Mouse (Mus musculus) layer of hippocampus, adult 9-11 months (tissue): ENCODE measurements at regions not wholly inside any gene's neighbourhood (a gene's known extent, or its start where the extent isn't known, plus 50 kb on each side); places are given as distances from the start of the nearest gene placed in this dataset.

Experiments used
- DNase-seq: peaks from one replicate; pipeline ENCODE4 v3.0.0; 2022

DNA sequence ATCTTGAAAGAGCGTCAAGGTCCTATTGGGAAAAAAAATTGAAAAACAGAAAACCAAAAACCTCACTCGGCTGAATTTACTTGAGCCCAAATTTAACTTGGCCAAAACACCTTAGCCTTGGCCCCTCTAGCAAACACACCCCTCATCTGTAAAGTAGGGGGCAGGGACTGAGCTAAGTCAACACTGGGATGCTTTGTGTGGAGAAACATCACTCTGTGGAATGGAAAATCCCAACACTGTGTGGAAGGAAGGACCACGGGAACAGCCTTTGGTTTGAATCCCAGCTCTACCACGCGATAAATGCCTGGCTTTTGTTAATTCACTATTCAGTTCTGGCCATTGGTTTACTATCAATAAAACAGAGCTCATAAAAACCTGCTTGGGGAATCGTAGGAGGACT is 335.8 kb downstream of the Nuak1 start:
- DNase-seq: no peak

- DNase-seq: no peak
These were observed 330.6 kb downstream of the Nuak1 start for GRCm38 (mm10) chr10:84109680-84110371.

GRCm38 (mm10) chr10:84110372-84110985 is 329.9 kb downstream of the Nuak1 start:
- DNase-seq: no peak

- no peak for DNase-seq
These were observed 328.9 kb downstream of the Nuak1 start for GRCm38 (mm10) chr10:84111502-84111901.

- DNase-seq: no peak
These were observed 328.5 kb downstream of the Nuak1 start for GRCm38 (mm10) chr10:84111909-84112308.

GRCm38 (mm10) chr10:84119952-84120550 is 320.3 kb downstream of the Nuak1 start:
- peak; percentile 34 for DNase-seq

DNA sequence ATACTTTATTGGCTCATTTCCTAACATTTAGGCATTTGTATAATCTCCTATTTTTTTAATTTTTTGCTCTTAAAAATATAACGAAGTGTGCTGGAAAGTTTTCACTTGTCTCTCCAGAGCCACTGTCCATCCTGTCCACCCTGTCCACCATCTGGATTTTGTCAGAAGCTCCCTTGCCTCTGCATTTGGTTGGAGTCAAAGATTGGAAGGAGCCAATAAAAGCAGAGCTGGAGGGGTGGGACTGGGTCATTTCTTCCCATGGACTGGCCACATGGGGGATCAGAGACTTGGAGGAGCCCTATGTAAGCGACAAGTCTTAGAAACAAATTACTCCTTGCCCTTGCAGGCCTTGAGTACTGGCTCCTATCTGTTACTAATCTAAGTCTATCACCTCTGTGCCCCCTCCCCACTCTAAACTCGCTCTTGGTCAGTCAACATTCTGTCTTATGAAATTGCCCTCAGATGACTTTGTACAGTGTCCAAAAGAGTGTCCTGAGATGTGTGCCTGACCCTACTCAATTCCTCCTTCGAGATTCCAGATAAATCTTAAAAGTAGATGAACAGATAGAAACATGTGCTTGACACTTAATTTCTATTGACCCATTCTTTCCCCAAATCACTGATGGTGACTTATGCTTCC is 303.3 kb downstream of the Nuak1 start:
- no peak for DNase-seq

DNA sequence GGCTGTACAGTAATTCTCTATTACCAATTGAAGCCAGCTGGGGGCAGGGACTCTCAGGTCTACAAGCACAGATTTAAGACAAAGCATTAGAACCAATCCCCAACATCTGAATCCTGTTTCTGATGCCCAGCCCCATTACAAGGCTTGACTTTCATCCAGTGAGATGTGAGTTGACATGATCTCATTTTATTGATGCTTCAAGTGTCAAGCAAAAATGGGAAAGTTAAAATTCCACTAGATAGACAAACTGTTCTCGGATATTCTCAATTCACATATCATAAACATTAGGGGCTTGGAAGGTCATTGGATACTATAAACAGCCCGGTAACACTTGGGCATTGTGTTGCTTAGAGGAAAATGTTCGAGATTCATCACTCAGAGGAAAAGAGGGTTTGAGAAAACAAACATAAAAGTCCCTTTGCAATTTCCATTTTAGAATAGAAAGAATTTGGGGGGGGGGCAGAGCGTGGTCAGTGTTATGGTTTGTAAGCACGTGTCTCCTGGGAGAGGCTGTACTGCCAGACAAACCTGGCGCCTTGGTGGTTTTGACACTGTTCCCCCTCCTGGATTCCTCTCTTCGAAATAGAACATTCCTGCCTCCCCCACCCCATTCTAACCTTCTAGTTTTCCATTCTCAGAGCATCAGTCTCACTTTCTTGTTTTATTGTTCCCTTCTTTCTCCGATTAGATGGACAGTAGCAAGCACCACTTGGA is 297.5 kb downstream of the Nuak1 start:
- DNase-seq: no peak

DNA sequence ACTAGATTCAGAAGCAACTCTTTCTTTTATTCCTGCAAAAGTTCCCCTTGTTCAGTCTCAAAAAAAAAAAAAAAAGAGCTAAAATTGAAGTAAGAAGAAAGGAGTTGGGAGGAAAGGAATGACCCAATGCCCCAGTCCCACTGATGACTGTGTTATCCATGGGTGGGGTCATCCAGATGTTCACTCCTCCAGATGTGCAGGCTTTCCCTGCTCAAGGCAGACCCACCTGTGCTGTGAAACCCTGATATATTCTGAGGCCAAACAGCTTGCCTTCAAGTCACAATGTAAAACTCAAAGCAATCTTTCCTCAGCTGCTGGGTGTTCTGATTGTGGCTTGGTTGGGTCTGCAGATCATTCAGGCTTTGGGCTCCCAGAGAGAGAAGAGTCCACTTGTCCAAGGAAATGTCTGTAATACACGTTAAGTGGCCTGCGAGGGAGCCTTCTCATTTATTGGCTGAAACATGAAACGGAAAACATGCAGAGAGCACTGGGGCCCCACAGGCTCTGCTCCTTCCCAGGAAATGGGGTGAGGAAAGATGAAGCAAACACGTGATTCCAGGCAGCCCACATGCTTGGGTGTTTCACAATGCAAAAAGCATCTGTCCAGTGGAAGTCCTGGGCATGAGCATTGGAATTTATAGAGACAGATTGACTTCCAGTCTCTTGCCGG is 296.6 kb downstream of the Nuak1 start:
- DNase-seq: no peak

DNA sequence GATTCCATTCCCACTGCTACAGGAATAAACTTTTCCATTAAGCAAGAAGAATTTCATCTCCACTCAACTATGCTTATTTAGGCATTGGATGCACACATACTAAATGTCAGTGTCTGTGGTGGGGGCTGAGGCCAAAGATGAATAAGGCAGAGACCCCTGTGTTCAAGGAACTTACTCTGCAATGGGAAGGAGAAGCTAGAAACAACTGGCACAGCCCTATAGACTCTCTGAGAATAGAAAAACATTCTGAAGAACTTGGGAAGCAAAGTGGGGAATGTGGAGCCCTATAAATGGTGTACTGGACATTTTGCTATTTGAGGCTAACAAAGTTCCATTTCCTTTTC is 296.1 kb downstream of the Nuak1 start:
- DNase-seq: no peak

DNA sequence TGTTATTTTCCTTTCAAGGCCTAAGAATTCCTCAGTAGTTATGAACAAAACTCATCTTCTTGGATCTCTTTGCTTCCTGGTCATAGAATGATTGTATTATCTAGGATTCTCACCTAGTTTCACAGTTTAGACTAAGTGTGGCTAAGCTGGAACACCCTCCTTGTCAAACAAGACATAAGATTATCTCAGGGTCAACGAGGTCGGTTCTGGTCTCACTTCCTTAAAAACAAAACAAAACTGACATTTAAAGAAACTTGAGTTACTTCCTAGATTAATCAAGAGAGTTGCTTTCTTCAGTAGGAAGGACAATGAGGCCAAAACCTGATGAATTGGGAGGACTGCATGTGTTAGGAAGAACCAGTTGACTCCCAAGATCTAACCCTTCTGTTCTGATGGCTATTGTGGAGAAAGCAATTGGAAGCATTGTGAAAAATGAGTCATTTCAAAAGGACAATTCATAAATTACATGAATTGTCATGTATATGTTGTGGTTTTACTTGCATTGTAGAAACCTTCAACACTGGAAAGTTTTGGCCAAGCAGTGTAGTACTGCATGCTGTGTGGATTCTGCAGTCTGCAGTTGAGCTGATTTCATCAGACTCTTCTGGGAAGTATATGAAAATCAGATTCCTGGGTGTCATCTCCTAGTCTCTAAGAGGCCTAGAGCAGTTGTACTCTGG is 293.0 kb downstream of the Nuak1 start:
- no peak for DNase-seq

DNA sequence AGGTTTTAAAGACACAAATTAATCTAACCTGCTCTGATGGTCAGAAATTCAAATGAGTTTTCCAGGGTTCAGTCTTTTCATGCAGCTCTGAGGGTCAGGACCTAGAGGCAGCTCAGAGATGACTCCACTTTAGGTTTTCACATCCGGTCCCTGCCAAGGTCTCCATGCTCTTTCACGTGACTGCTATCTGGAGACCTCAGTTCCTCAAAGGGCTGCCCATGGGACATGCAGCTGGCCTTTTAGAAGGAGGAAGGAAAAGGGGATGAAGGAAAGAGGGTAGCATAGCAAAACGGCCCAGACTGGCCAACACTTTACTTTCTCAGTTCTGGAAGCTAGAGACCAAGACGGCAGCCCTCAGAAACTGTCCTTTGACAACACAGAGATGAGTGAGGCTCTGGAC is 276.6 kb downstream of the Nuak1 start:
- peak; percentile 52 for DNase-seq

- no peak for DNase-seq
These were observed 274.4 kb downstream of the Nuak1 start for GRCm38 (mm10) chr10:84165832-84166567.

GRCm38 (mm10) chr10:84166568-84166905 is 273.9 kb downstream of the Nuak1 start:
- peak; percentile 25 for DNase-seq

- peak; percentile 40 for DNase-seq
These were observed 267.5 kb downstream of the Nuak1 start for GRCm38 (mm10) chr10:84172828-84173321.

DNA sequence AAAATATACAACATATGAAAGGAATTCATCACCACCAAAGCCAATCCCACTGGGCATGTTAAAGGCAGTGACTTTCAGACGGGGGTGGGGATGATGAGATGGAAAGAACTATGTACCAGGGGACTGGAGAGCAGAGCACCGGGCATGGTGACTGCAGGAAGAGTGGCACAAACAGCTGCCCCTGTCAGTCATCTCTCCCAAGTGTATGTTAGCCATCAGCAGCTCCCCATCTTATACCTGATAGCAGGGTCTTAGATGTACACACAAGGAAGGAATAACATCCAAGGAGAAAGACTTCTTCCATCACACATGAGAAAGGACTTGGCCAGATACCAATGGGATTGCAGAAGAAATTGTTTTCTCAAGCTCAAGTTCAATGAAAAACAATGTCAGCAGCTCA is 257.2 kb downstream of the Nuak1 start:
- DNase-seq: no peak

DNA sequence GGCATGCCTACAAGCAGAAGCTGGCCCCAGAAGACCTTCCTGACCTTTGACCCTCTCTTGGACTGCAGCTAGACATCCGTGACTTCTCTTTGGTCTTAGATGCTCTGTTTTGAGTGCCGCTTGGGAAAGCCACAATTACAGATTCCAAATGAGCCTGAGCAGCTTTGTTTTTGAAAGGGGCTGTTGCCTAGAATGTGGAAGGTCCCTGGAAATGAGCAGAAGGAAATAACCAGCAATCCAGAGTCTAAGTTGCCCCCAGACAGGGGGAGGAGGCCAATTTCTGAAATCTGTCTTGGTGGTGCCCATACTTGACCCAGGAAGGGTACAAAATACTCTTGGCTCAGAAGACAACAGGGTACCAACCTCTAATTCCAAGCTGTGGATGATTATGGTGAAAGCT is 253.9 kb downstream of the Nuak1 start:
- no peak for DNase-seq

GRCm38 (mm10) chr10:84199035-84199434 is 241.4 kb downstream of the Nuak1 start:
- DNase-seq: no peak

DNA sequence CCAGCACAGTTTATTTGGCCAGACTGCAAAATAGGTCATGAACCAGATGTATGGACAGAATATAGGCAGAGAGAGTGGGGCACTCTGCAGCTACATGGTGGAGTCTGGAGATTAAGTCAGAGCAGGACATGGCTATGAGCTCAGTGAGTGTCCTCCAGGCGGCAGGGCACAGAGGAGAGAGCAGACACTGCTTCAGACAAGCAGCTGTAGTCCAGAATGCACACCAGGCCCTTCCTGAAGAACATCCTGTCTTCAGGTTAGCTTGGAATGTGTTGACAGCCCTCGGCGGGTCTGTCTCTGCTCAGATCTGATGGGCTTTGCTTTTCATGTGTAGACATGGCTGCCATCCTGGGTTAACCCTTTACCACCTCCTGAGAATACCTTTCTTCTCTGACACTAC is 238.6 kb downstream of the Nuak1 start:
- no peak for DNase-seq

- DNase-seq: no peak
These were observed 228.2 kb downstream of the Nuak1 start for GRCm38 (mm10) chr10:84212096-84212785.

DNA sequence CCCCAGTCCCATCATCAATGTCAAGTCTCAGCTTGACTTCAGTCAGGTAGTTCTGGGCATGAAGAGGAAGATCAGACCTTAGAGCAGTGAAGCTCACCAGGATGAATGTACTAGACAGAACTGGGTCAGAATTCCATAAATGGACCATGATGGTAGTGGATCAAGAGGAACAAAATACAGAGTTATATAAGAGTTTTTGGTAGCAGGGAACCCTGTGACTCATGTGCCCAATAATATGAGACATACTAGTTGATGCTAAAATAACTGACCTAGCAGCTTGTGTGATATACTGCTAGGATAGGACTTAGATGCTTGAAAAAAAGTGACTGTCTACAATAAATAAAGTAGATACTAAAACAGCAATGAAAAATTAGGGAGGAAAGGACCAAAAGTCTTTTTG is 225.6 kb downstream of the Nuak1 start:
- DNase-seq: no peak
